Mouse (Mus musculus) urinary bladder, postnatal 14 days (tissue): Measurements from ENCODE around the gene Cacnb1.

ENCODE experiments used
- DNase-seq: peaks from one replicate; pipeline ENCODE4 v3.0.0; 2021; ENCODE audit warnings: low spot score

The Cacnb1 gene

DNA sequence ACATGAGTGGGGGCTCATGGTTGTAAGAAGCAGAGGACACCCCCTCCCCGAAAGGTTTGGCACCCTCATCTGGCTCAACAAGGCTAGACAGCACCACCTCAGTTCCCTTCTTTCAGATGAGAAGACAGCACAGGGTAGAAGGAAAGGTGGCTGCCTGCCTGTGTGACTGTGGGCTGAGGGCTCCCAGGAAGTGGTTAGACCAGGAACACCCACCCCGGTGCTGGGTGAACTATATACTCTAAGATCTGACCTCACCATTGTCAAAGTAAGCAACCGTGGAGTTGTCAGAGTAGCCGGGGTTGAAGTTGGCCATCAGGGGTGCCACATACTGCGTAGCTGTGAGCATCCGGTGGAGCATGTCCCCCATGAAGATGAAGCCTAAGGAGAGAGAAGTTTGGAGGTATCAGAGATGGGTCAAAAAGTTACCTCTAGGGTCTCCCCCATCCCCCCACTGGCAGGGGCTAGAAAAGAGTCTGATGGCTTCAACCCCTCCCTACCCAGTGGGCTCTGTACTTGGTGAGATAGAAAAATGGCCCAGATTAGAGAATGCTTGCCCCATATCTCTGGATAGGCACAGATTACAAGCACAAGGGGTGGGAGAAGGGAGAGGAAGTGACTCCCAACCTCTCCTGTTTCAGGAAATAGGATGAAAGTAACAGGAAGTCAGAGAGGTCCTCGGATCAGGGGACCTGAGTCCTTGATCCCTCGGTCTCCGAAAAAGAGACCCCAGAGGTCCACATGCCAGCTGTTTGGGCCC lies 67.5 kb downstream of the Cacnb1 start:
- DNase-seq = no peak

DNA sequence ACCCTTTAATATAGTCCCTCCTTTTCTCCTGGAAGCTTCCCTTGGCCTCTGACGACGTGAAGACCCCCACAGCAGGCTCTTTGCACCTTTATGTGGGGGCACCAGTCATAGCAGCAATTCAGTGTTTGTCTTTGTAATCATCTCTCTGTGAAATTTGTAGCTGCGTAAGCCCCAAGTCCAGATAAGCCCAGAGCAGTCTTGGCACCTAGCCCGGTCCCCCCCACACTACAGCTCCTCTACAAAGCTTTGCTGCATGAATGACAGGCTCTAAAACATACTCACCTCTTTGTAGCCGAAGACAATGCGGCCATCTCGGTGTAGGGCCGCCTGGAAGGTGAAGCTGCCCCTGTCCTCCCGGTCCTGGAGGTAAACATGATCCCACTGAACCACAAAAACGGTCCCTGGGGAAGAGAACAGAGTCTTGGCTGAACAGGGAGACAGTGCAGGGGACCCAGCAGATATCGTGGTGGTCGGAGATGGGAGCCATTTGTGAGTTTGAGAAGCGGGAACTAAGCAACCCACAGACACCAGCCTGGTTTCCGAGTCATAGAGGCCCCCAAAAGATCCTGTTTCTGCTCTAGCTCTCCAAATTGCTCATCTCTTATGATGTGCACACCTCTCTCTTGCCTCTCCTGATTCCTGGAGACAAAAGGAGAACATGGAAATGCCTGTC lies 68.2 kb downstream of the Cacnb1 start:
- DNase-seq = no peak

DNA sequence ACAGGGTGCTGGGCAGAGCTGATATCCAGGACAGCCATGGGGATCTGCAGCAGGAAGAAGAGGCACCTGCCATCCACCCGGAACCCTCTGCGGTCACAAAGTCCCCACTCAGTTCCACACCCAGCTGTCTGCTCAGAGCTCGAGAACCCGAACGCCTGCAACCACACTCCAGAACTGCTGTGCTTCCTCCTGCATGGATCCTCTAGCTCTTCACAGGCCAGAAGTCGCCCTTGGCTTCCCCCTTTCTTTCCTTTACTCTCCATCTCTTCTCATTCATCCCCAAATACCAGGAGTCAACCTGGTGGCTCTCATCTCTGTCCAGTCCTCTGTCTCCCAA lies 68.9 kb downstream of the Cacnb1 start:
- DNase-seq = no peak

DNA sequence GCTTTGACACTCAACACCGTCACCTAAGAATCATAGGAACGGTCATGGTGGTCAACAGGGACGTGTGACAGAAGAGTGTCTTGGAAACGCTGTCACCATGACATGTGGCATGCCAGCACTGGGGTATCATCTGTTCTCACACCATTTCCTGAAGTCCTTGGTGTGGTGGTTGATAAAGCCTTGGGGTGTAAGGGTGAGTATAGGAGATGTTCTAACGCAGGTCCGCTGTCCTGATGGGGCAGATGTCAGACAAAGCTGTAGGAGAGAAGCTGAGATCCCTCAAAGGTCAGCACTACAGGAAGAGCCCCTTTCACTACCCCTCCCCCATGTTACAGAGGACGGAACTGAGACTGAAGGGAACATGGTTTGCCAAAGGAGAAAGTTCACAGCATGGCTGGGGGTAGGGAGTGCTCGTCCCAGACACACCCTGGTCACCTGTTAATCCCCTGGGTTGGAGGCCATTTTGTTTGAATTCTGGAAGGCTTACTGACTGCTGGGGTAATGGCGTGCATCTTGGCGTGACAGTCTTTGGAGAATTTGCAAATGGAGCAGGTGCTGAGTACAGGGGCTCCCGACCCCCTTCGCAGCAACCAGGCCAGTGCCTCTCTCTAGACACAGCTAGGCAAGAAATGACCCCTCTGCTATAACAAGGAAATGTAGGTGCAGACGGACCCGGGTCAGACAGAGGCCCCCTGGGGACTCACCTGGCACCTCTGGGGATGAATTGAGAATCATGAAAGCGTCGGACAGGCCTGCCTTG lies 69.5 kb downstream of the Cacnb1 start:
- DNase-seq = no peak

DNA sequence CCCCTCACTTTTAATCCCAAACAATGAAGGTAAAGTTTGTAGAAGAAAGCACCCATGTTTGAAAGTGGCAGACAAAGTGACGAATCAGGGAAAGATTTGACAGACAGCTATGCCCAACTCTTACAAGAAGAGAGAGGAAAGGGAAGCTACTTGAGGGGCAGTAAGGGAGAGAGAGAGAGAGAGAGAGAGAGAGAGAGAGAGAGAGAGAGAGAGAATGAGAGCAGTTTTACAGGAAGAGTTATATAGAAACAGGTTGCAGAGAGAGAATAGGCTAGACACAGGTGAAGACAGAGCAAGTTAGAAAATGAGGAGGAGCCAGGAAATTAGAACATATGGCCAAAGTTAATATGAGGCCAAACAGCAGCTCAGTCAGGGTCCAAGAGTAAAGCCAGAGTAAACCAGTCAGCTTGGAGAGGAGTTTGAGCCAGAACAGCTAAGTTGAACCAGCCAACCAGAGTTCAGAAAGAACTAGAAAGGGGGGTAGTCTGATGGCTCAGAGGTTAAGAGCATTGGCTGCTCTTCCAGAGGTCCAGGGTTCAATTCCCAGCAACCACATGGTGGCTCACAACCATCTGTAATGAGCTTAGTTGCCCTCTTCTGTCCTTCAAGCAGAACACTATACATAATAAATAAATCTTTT lies 70.3 kb downstream of the Cacnb1 start:
- no peak for DNase-seq
